Mouse (Mus musculus): ENCODE measurements around the gene Armc9. TPM values are rescaled to one million over a fixed set of nuclear protein-coding genes. Genes with fewer than 3 reads are reported as not detected.

Armc9 gene
- total RNA-seq, 2 experiments from 2014 or later: 2.0 to 2.1 TPM

DNA sequence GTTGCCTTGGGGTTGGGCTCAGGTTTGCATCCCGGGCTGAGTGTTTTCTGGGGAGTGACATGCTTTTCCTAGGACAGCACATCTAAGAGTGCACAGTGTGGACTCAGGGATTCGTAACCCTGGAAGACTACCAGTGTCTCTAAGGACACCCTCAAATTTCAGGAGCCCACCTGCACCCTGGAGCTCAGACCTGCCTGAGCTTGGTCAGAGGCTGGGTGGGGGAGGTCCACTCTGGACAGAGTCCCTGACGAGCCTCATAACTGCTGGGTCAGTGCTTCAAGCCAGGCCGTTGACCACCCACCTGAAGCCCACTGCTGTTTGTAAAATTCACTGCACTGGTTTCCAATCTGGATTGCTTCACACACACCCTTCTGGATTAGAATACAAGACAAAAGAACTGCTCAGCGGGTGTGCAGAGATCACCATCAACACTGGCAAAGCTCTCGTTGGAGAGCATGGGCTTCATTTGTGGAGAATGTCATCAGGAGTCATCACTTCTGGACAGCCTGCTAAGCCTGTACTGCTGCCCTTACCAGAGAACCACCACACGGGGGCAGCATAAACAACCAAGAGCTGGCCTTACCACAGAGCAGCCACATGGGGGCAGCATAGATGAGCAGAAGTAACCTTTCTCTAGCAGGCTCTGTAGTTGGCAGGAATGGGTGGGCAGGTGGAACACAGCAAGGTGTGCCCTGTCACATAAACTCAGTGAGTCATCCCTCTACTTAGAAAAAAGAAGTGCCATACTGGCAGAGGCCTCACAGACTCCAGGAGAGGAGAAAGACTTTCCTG is 24.1 kb downstream of the Armc9 start:
- Histone ChIP-seq H3K27ac (no peak overlapping the region), H3K4me3 (no peak overlapping the region)
- DNase-seq: peak; percentile 81
- intact Hi-C loops (cut with DNase I): loop anchor here (1.0 kb wide), 1 partner anchor 161 kb away; no protein-coding TSS in a partner anchor
- TF ChIP-seq CTCF (IDR thresholded peaks at IDR 0.05): no peak; the same call in 1 of the 2 replicates

DNA sequence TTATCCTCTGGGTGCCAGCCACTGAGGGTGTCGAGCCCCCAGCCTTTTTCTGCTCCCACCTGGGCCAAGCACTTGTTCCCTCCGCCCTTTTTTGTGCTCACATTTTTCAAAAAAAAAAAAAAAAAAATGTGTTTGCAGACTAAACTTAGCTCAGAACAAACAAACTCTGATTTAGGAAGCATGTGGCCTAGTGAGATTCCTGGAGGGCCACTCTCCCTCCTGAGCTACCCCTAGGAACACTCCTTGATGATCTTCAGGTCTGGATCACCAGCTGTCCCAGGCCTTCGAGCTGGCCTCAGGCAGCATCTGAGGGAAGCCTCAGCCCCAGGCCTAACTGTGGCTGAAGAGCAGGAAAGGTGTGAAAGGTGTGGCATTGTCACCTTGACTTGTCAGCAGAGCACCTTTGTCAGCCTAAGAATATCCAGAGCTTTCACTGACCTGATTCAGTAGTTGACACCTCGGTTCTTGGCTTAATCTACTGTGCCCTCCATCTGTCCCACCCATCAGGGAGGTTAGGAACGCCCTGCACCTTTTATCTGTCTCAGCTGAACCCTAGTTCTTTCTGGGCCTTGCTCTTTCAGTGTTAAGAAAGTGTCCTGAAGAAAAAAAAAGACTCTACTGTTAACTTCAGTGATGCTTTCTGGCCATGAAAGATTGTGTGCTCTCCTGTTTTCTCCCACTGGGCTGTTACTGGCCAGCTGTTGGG is 27.6 kb downstream of the Armc9 start:
- DNase-seq: no peak
- no peak for TF ChIP-seq CTCF (IDR thresholded peaks at IDR 0.05)
- intact Hi-C loops (cut with DNase I): no loop called here
- no peak overlapping the region for H3K27ac ChIP-seq
- H3K4me3 ChIP-seq: no peak overlapping the region

DNA sequence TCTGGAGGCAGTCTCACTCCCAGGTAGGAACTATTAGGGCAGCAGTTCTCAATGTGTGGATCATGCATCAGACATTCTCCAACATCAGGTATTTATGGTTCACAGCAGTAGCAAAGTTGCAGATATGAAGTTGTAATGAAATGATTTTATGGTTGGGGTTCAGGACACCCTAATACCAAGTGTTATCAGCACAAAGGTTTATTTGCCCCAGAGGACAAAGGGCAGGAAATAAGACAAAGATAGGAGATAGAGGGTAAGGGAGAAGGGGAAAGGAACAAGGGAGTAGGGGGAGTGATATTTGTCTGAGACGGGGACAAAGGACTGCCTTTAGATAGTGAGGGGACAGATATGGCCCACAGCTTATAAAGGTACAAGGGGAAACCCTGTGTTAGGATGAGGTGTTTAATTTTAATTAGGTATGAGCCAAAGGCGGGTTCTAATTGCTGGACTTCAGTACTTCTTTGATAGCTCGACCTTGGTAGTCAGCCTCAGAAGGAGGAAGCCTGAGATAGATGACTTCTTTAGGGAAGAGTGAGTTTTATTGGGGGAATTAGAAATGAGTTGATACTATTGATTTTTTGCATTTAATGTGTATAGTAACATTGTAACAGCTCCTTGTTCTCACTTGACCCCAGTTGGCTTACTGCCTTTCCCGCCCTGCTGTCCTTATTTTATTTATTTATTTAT is 29.1 kb downstream of the Armc9 start:
- DNase-seq: no peak
- no peak for TF ChIP-seq CTCF (IDR thresholded peaks at IDR 0.05)
- H3K27ac ChIP-seq: no peak overlapping the region
- H3K4me3 ChIP-seq: no peak overlapping the region
- intact Hi-C loops (cut with DNase I): no loop called here

DNA sequence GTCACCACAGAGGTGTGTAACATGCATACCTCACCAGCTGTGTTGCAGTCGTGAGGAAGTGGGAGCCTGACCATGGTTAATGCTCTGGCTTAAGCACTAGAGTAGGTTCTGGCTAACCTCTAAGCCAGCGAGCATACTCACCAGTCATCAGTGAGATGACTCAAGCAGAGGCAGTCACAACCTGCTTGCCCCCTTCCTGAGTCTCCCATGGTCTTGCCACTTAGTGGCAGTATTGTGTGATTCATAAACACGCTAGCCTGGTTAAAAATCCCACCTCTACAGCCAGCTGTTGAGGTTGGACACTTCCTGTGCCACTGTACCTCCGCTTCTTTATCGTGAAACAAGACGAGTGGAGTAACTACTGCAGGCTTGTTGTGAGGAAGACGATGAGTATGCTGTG is 32.2 kb downstream of the Armc9 start:
- Histone ChIP-seq H3K4me3 (no peak overlapping the region), H3K27ac (no peak overlapping the region)
- DNase-seq: no peak
- intact Hi-C loops (cut with DNase I): no loop called here
- no peak for TF ChIP-seq CTCF (IDR thresholded peaks at IDR 0.05)

DNA sequence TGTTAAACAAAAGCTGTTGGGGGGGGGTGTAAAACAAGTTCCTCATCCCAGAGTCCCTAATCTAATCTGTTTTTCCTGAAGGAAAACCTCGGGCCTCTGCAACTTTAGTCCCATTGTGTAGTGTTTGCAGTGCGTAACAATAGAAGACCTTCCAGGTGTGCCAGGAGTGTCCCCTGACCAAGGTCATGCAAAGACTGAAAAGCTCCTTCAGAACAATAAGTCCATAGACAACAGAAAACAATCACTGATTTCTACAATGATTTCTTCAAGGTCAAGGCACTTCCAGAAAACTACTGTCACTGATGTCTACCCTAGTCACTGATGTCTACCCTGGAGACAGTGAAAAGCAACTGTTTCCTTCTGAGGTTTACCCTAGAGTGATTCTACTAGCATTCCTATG is 33.3 kb downstream of the Armc9 start:
- no peak overlapping the region for H3K27ac ChIP-seq
- no peak overlapping the region for H3K4me3 ChIP-seq
- intact Hi-C loops (cut with DNase I): no loop called here
- TF ChIP-seq CTCF (IDR thresholded peaks at IDR 0.05): no peak
- DNase-seq: no peak

DNA sequence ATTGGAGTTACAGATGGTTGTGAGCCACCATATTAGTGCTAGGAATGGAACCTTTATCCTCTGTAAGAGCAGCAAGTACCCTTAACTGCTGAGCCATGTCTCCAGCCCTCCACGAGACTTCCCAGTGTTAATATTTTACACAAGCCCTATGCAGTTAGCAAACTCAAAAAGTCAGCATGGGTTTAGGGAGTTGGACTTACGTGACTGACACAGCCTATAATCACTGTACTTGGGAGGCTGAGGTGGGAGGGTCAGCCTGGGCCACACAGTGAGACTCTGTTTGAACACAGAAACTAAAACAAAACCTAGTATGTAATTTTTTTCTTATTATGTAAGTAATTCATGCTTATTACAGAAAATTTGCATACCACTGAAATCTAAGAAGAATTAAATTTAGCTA is 33.7 kb downstream of the Armc9 start:
- no peak overlapping the region for H3K27ac ChIP-seq
- H3K4me3 ChIP-seq: no peak overlapping the region
- intact Hi-C loops (cut with DNase I): no loop called here
- DNase-seq: no peak
- no peak for TF ChIP-seq CTCF (IDR thresholded peaks at IDR 0.05)

DNA sequence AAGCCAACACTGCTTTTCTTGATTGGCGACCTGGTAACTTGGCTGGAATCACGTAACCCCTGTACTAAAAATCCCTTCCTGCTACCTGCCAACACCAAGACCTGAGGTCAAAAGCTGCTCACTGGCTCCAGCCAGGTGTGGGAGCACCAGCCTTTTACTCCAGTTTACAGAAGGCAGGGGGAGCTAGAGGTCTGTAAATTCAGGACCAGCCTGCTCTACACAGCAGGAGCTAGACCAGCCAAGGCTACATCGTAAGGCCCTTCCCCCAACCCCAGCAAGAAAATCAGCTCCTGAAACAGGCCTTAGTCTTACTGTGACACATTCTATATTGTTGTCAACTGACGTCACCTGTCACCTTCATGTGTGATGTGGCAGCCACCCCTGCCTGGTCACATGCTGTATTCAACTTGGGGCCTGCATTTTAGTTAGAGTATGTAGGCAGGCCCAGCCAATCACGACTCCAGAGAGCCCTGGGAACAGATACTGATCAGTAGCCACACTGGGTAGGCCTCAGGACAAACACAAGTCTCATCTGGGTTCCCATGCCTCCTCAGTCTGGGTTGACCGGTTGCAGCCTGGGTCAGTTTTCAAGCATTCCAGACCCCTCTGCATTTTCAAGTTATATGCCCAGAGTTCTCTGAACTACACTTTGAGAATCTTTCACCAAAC is 34.6 kb downstream of the Armc9 start:
- intact Hi-C loops (cut with DNase I): no loop called here
- DNase-seq: no peak
- H3K4me3 ChIP-seq: no peak overlapping the region
- no peak for TF ChIP-seq CTCF (IDR thresholded peaks at IDR 0.05)
- H3K27ac ChIP-seq: no peak overlapping the region

DNA sequence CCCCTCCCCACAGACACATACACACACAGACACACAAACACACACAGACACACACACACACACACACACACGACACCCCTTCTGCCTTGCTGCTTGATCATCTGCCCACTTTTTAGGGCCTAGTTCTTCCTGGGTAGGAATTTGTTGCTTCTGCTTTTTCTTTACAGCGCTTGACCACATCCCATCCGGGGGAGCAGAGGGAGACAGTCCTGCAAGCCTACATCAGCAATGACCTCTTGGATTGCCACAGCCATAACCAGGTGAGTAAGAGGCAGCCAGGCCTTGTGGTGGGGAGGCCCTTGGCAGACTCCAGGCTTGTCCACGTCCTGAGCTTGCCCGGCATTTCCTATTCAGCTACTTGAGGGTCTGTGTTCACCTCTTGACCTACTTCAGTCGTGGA is 36.3 kb downstream of the Armc9 start:
- H3K27ac ChIP-seq: no peak overlapping the region
- intact Hi-C loops (cut with DNase I): no loop called here
- H3K4me3 ChIP-seq: no peak overlapping the region
- no peak for DNase-seq
- TF ChIP-seq CTCF (IDR thresholded peaks at IDR 0.05): no peak

DNA sequence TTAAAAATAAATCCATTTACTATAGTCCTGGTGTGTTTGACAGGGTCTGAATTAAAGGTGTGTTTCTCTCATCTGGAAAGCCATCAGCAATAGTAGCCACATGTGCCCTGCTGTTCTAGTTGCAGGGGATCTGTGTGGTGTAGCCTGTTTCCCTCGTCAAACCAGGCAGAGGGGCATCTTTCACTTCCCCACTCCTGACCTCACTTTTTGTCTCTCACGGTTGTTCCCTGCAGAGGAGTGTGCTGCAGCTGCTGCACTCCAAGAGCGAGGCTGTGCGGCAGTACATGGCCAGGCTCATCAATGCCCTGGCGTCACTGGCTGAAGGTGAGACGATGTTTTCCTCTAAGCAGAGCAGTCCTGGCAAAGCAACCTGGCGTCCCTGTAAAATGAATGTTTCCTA is 39.5 kb downstream of the Armc9 start:
- H3K27ac ChIP-seq: no peak overlapping the region
- intact Hi-C loops (cut with DNase I): no loop called here
- DNase-seq: no peak
- H3K4me3 ChIP-seq: no peak overlapping the region
- no peak for TF ChIP-seq CTCF (IDR thresholded peaks at IDR 0.05)

DNA sequence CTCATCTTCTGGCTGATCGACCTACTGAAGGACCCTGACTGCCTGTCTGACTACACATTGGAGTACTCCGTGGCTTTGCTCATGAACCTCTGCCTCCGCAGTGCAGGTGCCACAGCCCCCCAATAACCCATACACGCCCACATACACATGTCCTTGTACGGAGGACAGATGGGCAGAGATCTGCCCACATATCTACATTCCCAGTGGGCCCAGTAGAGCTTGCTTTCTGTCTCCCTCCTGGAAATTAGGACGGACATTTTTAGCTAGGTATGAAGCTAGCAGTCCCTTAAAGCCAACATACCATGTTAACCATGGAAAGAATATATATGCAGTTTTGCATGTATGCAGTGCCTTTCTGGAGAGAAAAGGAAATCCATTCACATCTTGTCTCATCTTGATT is 43.7 kb downstream of the Armc9 start:
- Histone ChIP-seq H3K4me3 (no peak overlapping the region), H3K27ac (no peak overlapping the region)
- no peak for DNase-seq
- TF ChIP-seq CTCF (IDR thresholded peaks at IDR 0.05): no peak
- intact Hi-C loops (cut with DNase I): no loop called here

DNA sequence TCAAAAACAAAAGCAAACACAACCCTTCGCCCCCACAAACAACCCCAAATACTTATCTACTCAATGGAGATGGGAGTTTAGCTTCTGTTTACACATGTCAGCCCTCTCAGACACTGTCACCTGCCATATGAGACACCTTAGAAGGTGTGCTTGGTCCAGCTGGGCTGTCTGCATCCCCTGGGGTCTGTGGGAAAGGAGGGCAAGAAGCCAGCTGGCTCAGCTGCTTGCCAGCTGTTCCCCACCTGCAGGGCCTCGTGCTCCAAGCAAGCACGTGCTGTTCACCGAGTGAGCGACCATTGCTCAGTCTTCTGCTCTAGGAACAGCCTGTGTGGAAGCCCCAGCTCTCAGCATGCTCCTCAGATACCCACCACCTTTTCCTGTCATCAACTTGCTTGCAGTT is 44.4 kb downstream of the Armc9 start:
- intact Hi-C loops (cut with DNase I): no loop called here
- no peak for TF ChIP-seq CTCF (IDR thresholded peaks at IDR 0.05)
- H3K27ac ChIP-seq: no peak overlapping the region
- no peak for DNase-seq
- H3K4me3 ChIP-seq: no peak overlapping the region

DNA sequence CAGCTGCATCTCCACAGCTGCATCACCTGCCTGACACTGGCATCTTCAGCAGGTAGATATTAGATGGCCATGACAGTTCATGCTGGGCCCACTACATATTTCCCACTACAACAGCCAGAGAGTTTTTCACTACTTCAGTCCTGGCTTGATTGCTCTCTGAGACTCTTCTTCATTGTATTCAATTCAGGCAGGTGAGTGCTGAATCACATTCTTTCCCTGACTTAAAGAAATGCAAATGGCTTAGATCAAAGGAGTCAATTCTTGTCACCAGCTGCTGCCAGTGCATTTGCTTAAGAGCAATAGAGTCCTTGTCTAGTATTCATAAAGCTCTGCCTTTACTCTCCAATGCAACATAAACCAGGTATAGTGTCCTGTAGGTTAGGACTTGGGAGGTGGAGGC is 46.7 kb downstream of the Armc9 start:
- intact Hi-C loops (cut with DNase I): no loop called here
- no peak for TF ChIP-seq CTCF (IDR thresholded peaks at IDR 0.05)
- Histone ChIP-seq H3K4me3 (no peak overlapping the region), H3K27ac (no peak overlapping the region)
- no peak for DNase-seq
